Mouse (Mus musculus): ENCODE results near the gene Apobr. TPM values are rescaled to one million over a fixed set of nuclear protein-coding genes. Genes with fewer than 3 reads are reported as not detected.

Apobr gene
- 0.41 and 0.58 TPM in 2 replicates for polyA plus RNA-seq (2016; fragmentation: Nextera tagmentation; extraction: Ambion mirVana)

DNA sequence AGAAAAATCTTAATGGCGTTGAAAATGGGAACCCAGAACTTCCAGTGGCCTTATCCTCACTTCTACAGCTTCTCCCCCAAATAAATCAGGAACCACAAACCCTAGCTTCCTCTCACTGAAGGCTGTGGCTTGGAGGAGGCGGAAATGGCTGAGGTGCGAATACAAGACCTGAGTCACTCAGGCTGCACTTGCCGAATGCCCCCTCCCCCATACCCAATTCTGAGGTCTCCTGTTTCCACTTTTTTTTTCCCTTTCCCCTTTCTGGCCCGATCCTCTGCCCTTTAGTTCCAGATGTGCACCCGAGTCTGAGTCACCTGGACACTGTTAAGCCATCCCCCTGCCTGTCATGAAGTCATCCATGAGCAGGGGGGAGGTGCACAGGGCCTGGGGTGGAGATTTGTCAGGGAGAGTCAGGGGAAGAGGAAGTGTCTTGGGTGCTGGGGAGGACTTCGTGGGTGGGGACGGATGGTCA lies at the start of gene Apobr:
Gene Apobr (plus strand): TSS at position 437 of the 472 bp plus-strand sequence.
- Histone ChIP-seq H3K27me3 (ENCODE audit: low read depth, poor library complexity, severe bottlenecking) (peaks cover 51% of the 10 kb centered on the region), H3K36me3 (0 out of 2 replicates have a peak, but pooled peaks cover 4% of the 10 kb centered on the region), H3K4me3 (peak within 1 kb of the TSS; percentile 73), H3K27ac (replicated peaks) (peak within 1 kb of the TSS; percentile 93), H3K4me1 (peaks cover 30% of the 10 kb centered on the region), H3K9me3 (replicated peaks) (no peaks in the 10 kb centered on the region)
- DNase-seq (ENCODE audit: low spot score): no peak
- WGBS: 83% methylated on average over 8 of the region's 8 CpGs

DNA sequence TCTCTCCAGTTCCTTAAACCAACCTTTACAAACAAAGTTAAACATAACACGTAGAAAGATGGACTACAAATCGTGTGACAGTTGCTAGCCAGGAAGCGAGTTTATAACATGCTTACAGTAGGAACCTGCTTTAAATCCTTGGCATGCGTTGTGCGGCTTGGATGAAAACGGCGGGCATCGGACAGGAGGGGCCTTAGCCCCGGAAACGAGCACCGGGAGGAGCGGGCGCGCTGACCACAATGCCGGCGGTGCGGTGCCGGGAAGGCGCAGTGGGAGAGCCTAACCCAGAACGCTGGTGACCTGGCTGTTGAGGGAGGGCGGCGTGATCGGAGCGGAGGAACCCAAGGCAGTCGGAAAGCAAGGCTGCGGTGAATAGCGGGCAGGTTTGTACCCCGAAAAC lies 49.0 kb upstream of the Apobr start:
- Histone ChIP-seq H3K9me3 (replicated peaks) (no peaks in the 10 kb centered on the region), H3K4me3 (peak overlapping the region; percentile 64), H3K27me3 (ENCODE audit: low read depth, poor library complexity, severe bottlenecking) (peaks cover 30% of the 10 kb centered on the region), H3K27ac (replicated peaks) (peak overlapping the region; percentile 81), H3K4me1 (peaks cover 8% of the 10 kb centered on the region), H3K36me3 (no peaks in the 10 kb centered on the region)
- WGBS: 2% methylated on average over 28 of the region's 28 CpGs
- peak; percentile 57 for DNase-seq (ENCODE audit: low spot score)

DNA sequence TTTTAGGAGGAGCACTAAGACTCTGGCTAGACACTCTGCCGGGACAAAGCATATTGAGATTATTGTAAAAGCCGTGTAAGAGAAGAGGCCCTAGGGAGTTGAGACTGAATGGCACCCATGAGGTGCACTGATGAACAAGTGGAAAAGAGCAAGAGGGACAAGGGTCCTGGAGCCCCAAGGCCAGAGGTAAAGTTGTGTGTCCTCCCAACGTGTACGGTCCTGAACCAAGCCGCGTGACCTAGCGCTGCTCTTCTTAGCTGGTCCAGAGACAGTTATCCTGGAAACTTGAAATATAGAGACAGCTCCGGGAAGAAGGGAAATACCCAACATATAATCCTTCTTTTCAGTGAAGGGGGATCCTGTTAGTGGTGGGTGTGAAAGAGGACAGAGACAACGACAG lies 48.3 kb upstream of the Apobr start:
- H3K4me3 ChIP-seq: peak overlapping the region; percentile 64
- peaks cover 8% of the 10 kb centered on the region for H3K4me1 ChIP-seq
- 56% methylated on average over 9 of the region's 9 CpGs for WGBS
- H3K27ac ChIP-seq (replicated peaks): no peak overlapping the region
- peaks cover 30% of the 10 kb centered on the region for H3K27me3 ChIP-seq (ENCODE audit: low read depth, poor library complexity, severe bottlenecking)
- DNase-seq (ENCODE audit: low spot score): no peak
- no peaks in the 10 kb centered on the region for H3K9me3 ChIP-seq (replicated peaks)
- no peaks in the 10 kb centered on the region for H3K36me3 ChIP-seq

DNA sequence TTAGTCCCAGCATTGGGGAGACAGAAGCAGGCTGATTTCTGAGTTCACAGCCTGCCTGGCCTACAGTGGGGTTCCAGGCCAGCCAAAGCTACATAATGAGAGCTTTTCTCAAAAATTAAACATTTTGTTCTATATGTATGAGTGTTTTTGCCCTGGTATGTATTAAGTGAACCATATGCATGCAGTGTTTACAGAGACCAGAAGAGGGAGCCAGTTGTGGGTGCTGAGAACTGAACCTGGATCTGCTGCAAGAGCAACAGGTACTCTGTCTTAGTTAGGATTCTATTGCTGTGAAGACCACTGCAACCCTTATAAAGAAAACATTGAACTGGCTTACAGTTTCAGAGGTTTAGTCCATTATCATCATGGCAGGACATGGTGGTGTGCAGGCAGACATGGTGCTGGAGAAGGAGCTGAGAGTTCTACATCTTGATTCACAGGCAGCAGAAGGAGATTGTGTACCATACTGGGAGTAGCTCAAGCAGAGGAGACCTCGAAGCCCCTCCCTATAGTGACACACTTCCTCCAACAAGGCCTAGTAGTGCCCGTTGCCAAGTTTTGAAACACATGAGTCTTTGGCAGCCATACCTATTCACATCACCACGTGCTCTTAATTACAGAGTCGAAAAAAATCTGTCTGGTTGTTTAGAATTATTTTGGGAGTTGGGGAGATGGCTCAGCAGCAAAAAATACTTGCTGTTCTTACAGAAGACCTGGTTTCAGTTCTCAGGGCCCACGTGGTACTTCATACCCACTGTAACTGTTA lies 46.7 kb upstream of the Apobr start:
- Histone ChIP-seq H3K27me3 (ENCODE audit: low read depth, poor library complexity, severe bottlenecking) (peaks cover 30% of the 10 kb centered on the region), H3K27ac (replicated peaks) (no peak overlapping the region), H3K36me3 (peaks cover 7% of the 10 kb centered on the region; the same call in 1 of the 2 replicates), H3K9me3 (replicated peaks) (no peaks in the 10 kb centered on the region), H3K4me1 (peaks cover 8% of the 10 kb centered on the region), H3K4me3 (no peak overlapping the region)
- DNase-seq (ENCODE audit: low spot score): no peak
- whole genome bisulfite sequencing: 80% methylated on average over 5 of the region's 5 CpGs

DNA sequence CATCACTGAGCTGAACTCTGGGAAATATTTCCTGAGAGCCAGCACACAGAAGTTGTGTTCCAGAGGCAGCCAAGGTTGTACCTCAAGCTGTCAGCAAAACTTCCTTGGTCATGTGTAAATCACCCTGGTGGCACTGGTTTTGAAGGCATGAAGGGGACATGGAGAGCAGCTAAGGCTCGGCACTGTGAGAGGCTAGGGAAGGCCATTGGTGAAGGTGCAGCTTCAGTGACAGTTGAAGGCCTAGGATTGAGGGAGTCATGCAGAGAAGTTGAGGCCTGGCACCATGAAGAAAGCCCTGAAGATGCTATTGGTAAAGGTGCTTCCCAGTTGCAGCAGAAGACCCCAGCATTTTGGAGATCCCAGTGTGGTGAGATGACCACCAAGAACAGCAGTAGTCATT lies 43.1 kb upstream of the Apobr start:
- peaks cover 40% of the 10 kb centered on the region for H3K36me3 ChIP-seq

GRCm38 (mm10) chr7:126545631-126546030 lies 39.1 kb upstream of the Apobr start:
- no peaks in the 10 kb centered on the region for H3K27me3 ChIP-seq (ENCODE audit: low read depth, poor library complexity, severe bottlenecking)
- no peak overlapping the region for H3K4me3 ChIP-seq
- no peaks in the 10 kb centered on the region for H3K9me3 ChIP-seq (replicated peaks)
- 91% methylated on average over 2 of the region's 2 CpGs for WGBS
- no peak for DNase-seq (ENCODE audit: low spot score)
- peaks cover 80% of the 10 kb centered on the region for H3K36me3 ChIP-seq
- no peak overlapping the region for H3K27ac ChIP-seq (replicated peaks)
- H3K4me1 ChIP-seq: no peaks in the 10 kb centered on the region

More for the DNA sequence above, 43.1 kb upstream of the Apobr start:
- 74% methylated on average over 1 of the region's 1 CpGs for WGBS
- H3K27me3 ChIP-seq (ENCODE audit: low read depth, poor library complexity, severe bottlenecking): peaks cover 8% of the 10 kb centered on the region
- no peak for DNase-seq (ENCODE audit: low spot score)
- H3K27ac ChIP-seq (replicated peaks): no peak overlapping the region
- no peaks in the 10 kb centered on the region for H3K9me3 ChIP-seq (replicated peaks)
- no peak overlapping the region for H3K4me3 ChIP-seq
- no peaks in the 10 kb centered on the region for H3K4me1 ChIP-seq

- Histone ChIP-seq H3K27me3 (ENCODE audit: low read depth, poor library complexity, severe bottlenecking) (no peaks in the 10 kb centered on the region), H3K27ac (replicated peaks) (no peak overlapping the region), H3K36me3 (peaks cover 100% of the 10 kb centered on the region), H3K4me3 (no peak overlapping the region), H3K9me3 (replicated peaks) (no peaks in the 10 kb centered on the region), H3K4me1 (no peaks in the 10 kb centered on the region)
- no peak for DNase-seq (ENCODE audit: low spot score)
- 95% methylated on average over 1 of the region's 1 CpGs for WGBS
Observed at GRCm38 (mm10) chr7:126554796-126555195, 29.9 kb upstream of the Apobr start.

DNA sequence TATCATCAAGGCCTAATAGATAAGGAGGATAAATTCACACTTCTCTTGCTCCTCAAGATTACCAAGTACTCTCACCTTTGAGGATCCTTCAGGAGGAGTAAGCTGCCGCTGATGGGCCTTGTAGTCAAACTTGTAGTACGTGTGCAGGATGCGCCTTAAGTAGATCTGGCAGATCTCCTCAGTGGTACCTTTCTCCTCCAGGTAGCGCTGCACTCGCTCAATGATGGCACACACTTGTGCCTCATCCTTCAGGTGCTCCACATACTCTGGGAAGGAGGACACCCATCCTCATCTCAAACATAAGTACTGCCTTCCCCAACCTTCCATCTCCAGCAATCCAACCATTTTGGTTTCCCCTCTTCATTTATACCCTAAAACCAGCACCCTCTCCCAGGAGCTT lies 28.1 kb upstream of the Apobr start:
- DNase-seq (ENCODE audit: low spot score): no peak
- Histone ChIP-seq H3K36me3 (peaks cover 100% of the 10 kb centered on the region), H3K27me3 (ENCODE audit: low read depth, poor library complexity, severe bottlenecking) (no peaks in the 10 kb centered on the region), H3K4me1 (no peaks in the 10 kb centered on the region), H3K27ac (replicated peaks) (no peak overlapping the region), H3K9me3 (replicated peaks) (no peaks in the 10 kb centered on the region), H3K4me3 (no peak overlapping the region)
- 96% methylated on average over 5 of the region's 5 CpGs for WGBS

DNA sequence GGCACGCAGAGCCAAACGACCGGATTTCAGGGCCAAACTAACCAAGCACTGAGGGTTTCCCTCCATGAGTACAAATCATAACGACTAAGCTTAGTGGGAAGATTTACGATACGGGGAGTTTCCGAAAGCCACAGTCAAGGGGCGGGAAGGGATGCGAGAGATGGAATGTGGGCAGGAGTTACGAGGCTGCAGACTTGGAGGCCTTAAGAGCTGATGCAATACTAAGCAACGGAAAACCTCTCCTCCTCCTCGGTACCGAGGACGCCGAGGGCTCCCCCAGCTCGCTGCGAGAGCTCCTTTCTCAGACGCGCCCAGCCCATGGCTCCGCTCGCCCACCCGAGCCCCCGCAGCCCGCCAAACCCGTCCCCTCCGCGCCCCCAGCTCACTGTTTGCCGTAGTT lies 19.0 kb upstream of the Apobr start:
- Histone ChIP-seq H3K4me1 (peaks cover 10% of the 10 kb centered on the region), H3K4me3 (peak overlapping the region; percentile 85), H3K36me3 (peaks cover 41% of the 10 kb centered on the region), H3K27me3 (ENCODE audit: low read depth, poor library complexity, severe bottlenecking) (no peaks in the 10 kb centered on the region), H3K27ac (replicated peaks) (peak overlapping the region; percentile 89), H3K9me3 (replicated peaks) (no peaks in the 10 kb centered on the region)
- no peak for DNase-seq (ENCODE audit: low spot score)
- WGBS: under 1% methylated on average over 28 of the region's 28 CpGs

DNA sequence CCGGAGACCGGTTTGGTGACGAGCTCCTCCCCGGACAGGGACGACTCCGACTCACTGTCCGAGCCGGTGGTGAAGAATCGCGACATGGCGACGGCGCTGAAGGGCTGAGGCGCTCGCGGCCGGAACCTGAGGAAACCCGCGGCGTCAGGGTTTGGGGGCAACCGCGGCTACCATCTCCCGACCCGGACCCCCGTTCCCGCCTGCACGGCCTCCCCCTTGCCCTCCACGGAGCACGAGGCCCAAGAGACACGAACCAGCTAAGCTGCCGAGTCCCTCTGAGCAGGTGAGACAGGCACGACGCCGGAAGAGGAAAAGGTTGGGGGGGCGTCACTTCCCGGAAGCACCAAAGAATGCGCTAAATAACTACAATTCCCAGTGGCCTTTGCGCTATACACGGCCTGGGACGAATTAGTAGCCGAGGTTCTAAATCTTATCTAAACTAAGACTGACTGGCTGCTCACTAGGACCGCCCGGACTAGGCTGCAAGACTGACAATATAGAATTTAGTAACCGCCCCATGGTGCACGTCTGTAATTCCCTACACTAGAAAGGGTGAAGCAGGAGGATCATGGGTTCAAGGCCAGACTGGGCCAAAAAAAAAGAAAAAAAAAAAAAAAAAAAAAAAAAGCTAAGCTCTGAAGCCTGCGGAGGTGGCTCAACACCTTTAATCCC lies 18.5 kb upstream of the Apobr start, which contains the start of gene Eif3c:
Gene Eif3c (minus strand): TSS at position 318 of the 672 bp plus-strand sequence.
- under 1% methylated on average over 46 of the region's 46 CpGs for WGBS
- H3K4me3 ChIP-seq: peak within 1 kb of the TSS; percentile 85
- DNase-seq (ENCODE audit: low spot score): peak; percentile 85
- H3K27ac ChIP-seq (replicated peaks): peak within 1 kb of the TSS; percentile 89
- H3K4me1 ChIP-seq: peaks cover 10% of the 10 kb centered on the region
- no peaks in the 10 kb centered on the region for H3K9me3 ChIP-seq (replicated peaks)
- peaks cover 36% of the 10 kb centered on the region for H3K36me3 ChIP-seq
- H3K27me3 ChIP-seq (ENCODE audit: low read depth, poor library complexity, severe bottlenecking): no peaks in the 10 kb centered on the region

DNA sequence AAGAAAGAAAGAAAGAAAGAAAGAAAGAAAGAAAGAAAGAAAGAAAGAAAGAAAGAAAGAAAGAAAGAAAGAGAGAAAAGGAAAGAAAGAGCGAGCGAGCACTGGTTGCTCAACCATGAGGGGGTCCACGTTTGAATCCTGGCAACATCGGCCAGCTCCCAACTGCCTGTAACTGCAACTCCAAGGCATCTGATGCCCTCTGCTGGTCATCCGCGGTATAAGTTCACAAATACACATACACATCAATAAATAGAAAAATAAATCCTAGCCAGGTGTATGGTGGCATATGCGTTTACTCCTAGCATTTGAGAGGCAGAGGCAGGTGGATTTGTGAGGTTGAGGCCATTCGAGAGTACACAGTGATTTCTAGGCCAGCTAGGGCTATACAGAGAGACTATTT lies 7.8 kb upstream of the Apobr start:
- 47% methylated on average over 8 of the region's 8 CpGs for WGBS
- Histone ChIP-seq H3K36me3 (peaks cover 55% of the 10 kb centered on the region), H3K4me1 (peaks cover 2% of the 10 kb centered on the region; the same call in 1 of the 2 replicates), H3K27ac (replicated peaks) (no peak overlapping the region), H3K9me3 (replicated peaks) (no peaks in the 10 kb centered on the region), H3K4me3 (no peak overlapping the region), H3K27me3 (ENCODE audit: low read depth, poor library complexity, severe bottlenecking) (no peaks in the 10 kb centered on the region)
- peak; percentile 49 for DNase-seq (ENCODE audit: low spot score)

DNA sequence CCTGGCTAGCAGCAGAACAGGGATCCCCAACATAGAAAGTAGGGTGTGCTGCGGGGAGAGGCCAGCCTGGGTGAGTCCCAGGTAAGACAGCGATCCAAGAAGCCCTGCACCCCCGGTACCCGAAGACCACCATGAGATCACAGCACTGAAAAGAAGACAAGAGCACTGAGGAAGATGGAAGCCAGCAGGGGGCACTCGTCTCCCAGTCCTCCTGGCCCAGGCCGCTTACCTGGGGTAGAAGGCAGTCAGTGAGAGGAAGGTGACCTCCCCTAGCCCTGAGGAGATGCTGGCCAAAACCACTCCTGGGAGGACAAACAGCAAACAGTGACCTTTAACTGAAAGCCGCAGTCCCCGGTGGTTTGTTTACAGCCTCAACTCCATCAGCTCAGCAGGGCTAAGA lies 5.6 kb upstream of the Apobr start:
- Histone ChIP-seq H3K9me3 (replicated peaks) (no peaks in the 10 kb centered on the region), H3K27me3 (ENCODE audit: low read depth, poor library complexity, severe bottlenecking) (peaks cover 1% of the 10 kb centered on the region; the same call in 1 of the 2 replicates), H3K4me3 (no peak overlapping the region), H3K27ac (replicated peaks) (no peak overlapping the region), H3K4me1 (peaks cover 17% of the 10 kb centered on the region), H3K36me3 (peaks cover 44% of the 10 kb centered on the region)
- 64% methylated on average over 8 of the region's 8 CpGs for WGBS
- peak; percentile 38 for DNase-seq (ENCODE audit: low spot score)

DNA sequence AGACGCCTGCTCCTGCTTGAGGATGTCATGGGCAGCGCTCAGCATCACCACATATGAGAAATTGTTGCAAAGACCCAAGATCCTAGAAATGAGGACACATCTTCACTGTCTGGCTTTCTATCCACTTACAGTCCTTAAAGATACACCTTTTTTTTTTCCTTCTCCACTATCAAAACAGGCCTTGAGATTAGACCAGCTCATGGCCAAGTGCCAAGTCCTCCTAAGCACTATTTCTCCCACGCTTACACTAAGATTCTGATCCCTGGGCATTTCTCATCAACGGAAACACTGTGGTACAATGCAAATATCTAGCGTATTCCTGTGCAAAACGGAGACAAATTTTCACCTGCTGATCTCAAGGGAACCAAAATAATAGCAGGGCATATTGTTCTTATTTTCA lies 3.1 kb upstream of the Apobr start:
- Histone ChIP-seq H3K4me3 (no peak overlapping the region), H3K9me3 (replicated peaks) (no peaks in the 10 kb centered on the region), H3K36me3 (peaks cover 26% of the 10 kb centered on the region), H3K27ac (replicated peaks) (no peak overlapping the region), H3K27me3 (ENCODE audit: low read depth, poor library complexity, severe bottlenecking) (peaks cover 26% of the 10 kb centered on the region), H3K4me1 (peaks cover 17% of the 10 kb centered on the region)
- 92% methylated on average over 6 of the region's 6 CpGs for WGBS
- DNase-seq (ENCODE audit: low spot score): no peak
